Mouse (Mus musculus) thymus, postnatal 4 days (tissue): ENCODE measurements around the gene Ssh1.

Experiments used
- DNase-seq: peaks from one replicate; pipeline ENCODE4 v3.0.0; 2021

Gene Ssh1

GRCm38 (mm10) chr5:113964972-113965371 is 28.7 kb downstream of the Ssh1 start:
- DNase-seq = no peak

- DNase-seq = no peak
Measured at GRCm38 (mm10) chr5:113961776-113962175, 31.9 kb downstream of the Ssh1 start.

GRCm38 (mm10) chr5:113960416-113960815 is 33.3 kb downstream of the Ssh1 start:
- no peak for DNase-seq

GRCm38 (mm10) chr5:113959039-113959438 is 34.7 kb downstream of the Ssh1 start:
- no peak for DNase-seq

- DNase-seq = peak; percentile 94
Measured at GRCm38 (mm10) chr5:113956510-113956909, 37.2 kb downstream of the Ssh1 start.

GRCm38 (mm10) chr5:113955691-113956090 is 38.0 kb downstream of the Ssh1 start:
- no peak for DNase-seq

GRCm38 (mm10) chr5:113955281-113955680 is 38.4 kb downstream of the Ssh1 start:
- DNase-seq = no peak

GRCm38 (mm10) chr5:113954421-113954820 is 39.3 kb downstream of the Ssh1 start:
- DNase-seq = peak; percentile 88

- DNase-seq = no peak
Measured at GRCm38 (mm10) chr5:113952519-113952918, 41.2 kb downstream of the Ssh1 start.

- DNase-seq = no peak
Measured at GRCm38 (mm10) chr5:113951693-113952071, 42.0 kb downstream of the Ssh1 start.

GRCm38 (mm10) chr5:113950786-113951692 is 42.7 kb downstream of the Ssh1 start:
- no peak for DNase-seq

- no peak for DNase-seq
Measured at GRCm38 (mm10) chr5:113950133-113950532, 43.6 kb downstream of the Ssh1 start.

- no peak for DNase-seq
Measured at GRCm38 (mm10) chr5:113947280-113947679, 46.4 kb downstream of the Ssh1 start.

- DNase-seq = no peak
Measured at GRCm38 (mm10) chr5:113945126-113945525, 48.6 kb downstream of the Ssh1 start.

- no peak for DNase-seq
Measured at GRCm38 (mm10) chr5:113943328-113943727, 50.4 kb downstream of the Ssh1 start.

- DNase-seq = peak; percentile 56
Measured at GRCm38 (mm10) chr5:113942580-113942979, 51.1 kb downstream of the Ssh1 start.

- no peak for DNase-seq
Measured at GRCm38 (mm10) chr5:113939263-113939900, 54.3 kb downstream of the Ssh1 start.

GRCm38 (mm10) chr5:113937650-113938049 is 56.0 kb downstream of the Ssh1 start:
- DNase-seq = no peak

- no peak for DNase-seq
Measured at GRCm38 (mm10) chr5:113933889-113934288, 59.8 kb downstream of the Ssh1 start.

- DNase-seq = no peak
Measured at GRCm38 (mm10) chr5:113933480-113933879, 60.2 kb downstream of the Ssh1 start.

- no peak for DNase-seq
Measured at GRCm38 (mm10) chr5:113932310-113932709, 61.4 kb downstream of the Ssh1 start.

- DNase-seq = peak; percentile 30
Measured at GRCm38 (mm10) chr5:113930648-113931609, 62.8 kb downstream of the Ssh1 start.
